In the genomic region with DNA sequence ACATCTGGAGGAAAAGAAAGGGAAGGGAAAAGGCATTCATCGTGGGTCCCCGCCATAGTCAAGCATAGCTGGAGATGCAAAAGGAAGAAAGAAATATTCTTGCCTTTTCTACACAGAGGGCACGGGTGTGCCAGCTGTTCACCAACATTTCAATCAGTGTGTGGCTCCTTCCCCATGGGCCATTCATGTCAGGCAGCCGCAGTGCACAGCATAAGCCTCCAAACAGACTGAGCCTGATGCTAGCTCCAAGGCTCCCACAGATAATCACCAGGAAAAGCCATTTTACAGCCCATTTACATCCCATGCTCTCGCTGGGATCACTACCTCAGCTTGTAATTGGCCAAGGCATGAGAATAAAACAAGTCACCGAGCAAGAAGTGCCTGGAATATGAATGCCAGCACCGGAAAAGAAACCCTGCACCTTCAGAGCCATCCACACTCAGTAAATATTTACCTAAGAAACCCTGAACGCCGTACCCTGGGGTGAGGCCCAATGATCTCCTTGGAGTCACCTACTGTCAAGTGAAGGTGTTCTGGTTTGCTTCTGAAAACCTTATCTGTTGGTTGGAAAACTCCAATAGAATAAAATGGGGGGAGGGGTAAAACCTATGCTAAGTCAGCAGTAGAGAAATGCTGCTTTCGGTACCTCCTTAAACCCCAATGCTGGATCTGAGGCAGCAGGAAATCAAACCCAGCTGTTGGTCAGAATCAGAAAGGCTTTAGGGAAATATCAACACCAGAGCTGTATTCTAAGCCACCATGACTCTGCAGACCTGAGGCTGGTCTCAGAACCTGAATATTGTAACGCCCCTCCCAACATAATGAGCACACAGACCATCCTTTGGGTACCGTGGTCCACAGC, we compare ENCODE assay signal across 21 mouse cellular contexts.
DNase-seq lines count a peak whose midpoint lies in the region; ATAC-seq and TF ChIP-seq lines count a peak whose summit lies in the region.
"Had no signal": no experiment of that assay in that cellular context is flagged by ENCODE, and none has a peak within 500 bp of the region (broad histone marks: within the 10 kb centered on the region; RNA-seq: fewer than 3 reads in every experiment).

No protein-coding gene starts in this region.

- H3K4me1 ChIP-seq in hindbrain, postnatal 0 days (ENCODE audit: insufficient read depth, low read length), result no peaks in the 10 kb centered on the region
- 0 out of 2 replicates have a peak, but pooled peaks cover 3% of the 10 kb centered on the region for H3K4me1 ChIP-seq in hindbrain, embryonic 11.5 days (replicated peaks; ENCODE audit: control insufficient read depth, insufficient read depth, low read length)
- peaks cover 15% of the 10 kb centered on the region; the same call in 1 of the 2 replicates for H3K4me1 ChIP-seq in embryonic facial prominence, embryonic 12.5 days
- H3K4me1 ChIP-seq in intestine, embryonic 15.5 days (replicated peaks), result no peaks in the 10 kb centered on the region
- peaks cover 7% of the 10 kb centered on the region; the same call in 1 of the 2 replicates for H3K4me1 ChIP-seq in neural tube, embryonic 14.5 days (ENCODE audit: control insufficient read depth, insufficient read depth, low read length)

- TF ChIP-seq CTCF in hindbrain, postnatal 0 days (IDR thresholded peaks at IDR 0.05; ENCODE audit: low read depth), result no peak

- H3K4me3 ChIP-seq in hindbrain, postnatal 0 days (ENCODE audit: low read length), result no peak overlapping the region
- H3K4me3 ChIP-seq in hindbrain, embryonic 11.5 days (ENCODE audit: low read depth, low read length), result no peak overlapping the region
- no peak overlapping the region for H3K4me3 ChIP-seq in embryonic facial prominence, embryonic 12.5 days
- no peak overlapping the region for H3K4me3 ChIP-seq in intestine, embryonic 15.5 days (replicated peaks)
- H3K4me3 ChIP-seq in neural tube, embryonic 14.5 days (ENCODE audit: low read depth, low read length), result no peak overlapping the region
- H3K4me3 ChIP-seq: embryonic facial prominence, embryonic 15.5 days; forebrain, embryonic 12.5 days; heart, embryonic 13.5 days; left cerebral cortex, adult 2 months had no signal

- WGBS in hindbrain, postnatal 0 days, result 74% methylated on average over 12 of the region's 12 CpGs
- WGBS in hindbrain, embryonic 11.5 days, result 77% methylated on average over 12 of the region's 12 CpGs
- WGBS in embryonic facial prominence, embryonic 12.5 days, result 47% methylated on average over 12 of the region's 12 CpGs
- WGBS in intestine, embryonic 15.5 days, result 49% methylated on average over 12 of the region's 12 CpGs
- 52% methylated on average over 12 of the region's 12 CpGs for WGBS in neural tube, embryonic 14.5 days

- H3K9ac ChIP-seq in hindbrain, postnatal 0 days (replicated peaks; ENCODE audit: low read length), result no peak overlapping the region
- no peak overlapping the region for H3K9ac ChIP-seq in hindbrain, embryonic 11.5 days (ENCODE audit: low read depth, low read length)
- H3K9ac ChIP-seq in embryonic facial prominence, embryonic 12.5 days, result no peak overlapping the region
- H3K9ac ChIP-seq in intestine, embryonic 15.5 days, result no peak overlapping the region
- H3K9ac ChIP-seq in neural tube, embryonic 14.5 days (replicated peaks; ENCODE audit: low read depth, low read length), result no peak overlapping the region
- H3K9ac ChIP-seq: embryonic facial prominence, embryonic 15.5 days; forebrain, embryonic 12.5 days; heart, embryonic 13.5 days had no signal

- DNase-seq in hindbrain, postnatal 0 days (ENCODE audit: low spot score), result peak; percentile 11
- DNase-seq in hindbrain, embryonic 11.5 days (ENCODE audit: low spot score), result no peak
- DNase-seq in lung, postnatal 14 days, result no peak
- no peak for DNase-seq in cerebellum, adult 8-10 months
- DNase-seq: adrenal gland, postnatal 36 days; cerebellum, adult 9-11 months; heart, postnatal 36 days; kidney, adult 8-10 months; kidney, postnatal 25 days; lung, adult 18-20 months; right cerebral cortex, postnatal 14 days had no signal

- no peaks in the 10 kb centered on the region for H3K27me3 ChIP-seq in hindbrain, postnatal 0 days (ENCODE audit: insufficient read depth, low read length)
- H3K27me3 ChIP-seq in hindbrain, embryonic 11.5 days (ENCODE audit: control insufficient read depth, insufficient read depth, low read length), result no peaks in the 10 kb centered on the region
- H3K27me3 ChIP-seq in embryonic facial prominence, embryonic 12.5 days, result no peaks in the 10 kb centered on the region
- no peaks in the 10 kb centered on the region for H3K27me3 ChIP-seq in intestine, embryonic 15.5 days (replicated peaks)
- H3K27me3 ChIP-seq in neural tube, embryonic 14.5 days (ENCODE audit: control insufficient read depth, insufficient read depth, low read length), result no peaks in the 10 kb centered on the region
- H3K27me3 ChIP-seq: embryonic facial prominence, embryonic 15.5 days; forebrain, embryonic 12.5 days; heart, embryonic 13.5 days had no signal

- H3K36me3 ChIP-seq in hindbrain, postnatal 0 days (ENCODE audit: insufficient read depth, low read length), result peaks cover 20% of the 10 kb centered on the region
- no peaks in the 10 kb centered on the region for H3K36me3 ChIP-seq in hindbrain, embryonic 11.5 days (ENCODE audit: control insufficient read depth, insufficient read depth, low read length)
- H3K36me3 ChIP-seq in embryonic facial prominence, embryonic 12.5 days, result no peaks in the 10 kb centered on the region
- no peaks in the 10 kb centered on the region for H3K36me3 ChIP-seq in intestine, embryonic 15.5 days
- H3K36me3 ChIP-seq in neural tube, embryonic 14.5 days (ENCODE audit: control insufficient read depth, insufficient read depth, low read length), result 0 out of 2 replicates have a peak, but pooled peaks cover 3% of the 10 kb centered on the region
- H3K36me3 ChIP-seq: embryonic facial prominence, embryonic 15.5 days had no signal

- H3K27ac ChIP-seq in hindbrain, postnatal 0 days, result no peak overlapping the region
- no peak overlapping the region for H3K27ac ChIP-seq in hindbrain, embryonic 11.5 days (ENCODE audit: low read depth, low read length)
- 0 out of 2 replicates have a peak overlapping the region, but pooled peaks have one; percentile 32 for H3K27ac ChIP-seq in embryonic facial prominence, embryonic 12.5 days
- no peak overlapping the region for H3K27ac ChIP-seq in intestine, embryonic 15.5 days
- 0 out of 2 replicates have a peak overlapping the region, but pooled peaks have one; percentile 24 for H3K27ac ChIP-seq in neural tube, embryonic 14.5 days (ENCODE audit: low read depth, low read length)
- H3K27ac ChIP-seq: embryonic facial prominence, embryonic 15.5 days; forebrain, embryonic 12.5 days; heart, embryonic 13.5 days; left cerebral cortex, adult 2 months; macrophage; stomach, postnatal 0 days had no signal

- H3K9me3 ChIP-seq in hindbrain, postnatal 0 days (ENCODE audit: low read length), result no peaks in the 10 kb centered on the region
- H3K9me3 ChIP-seq in hindbrain, embryonic 11.5 days (ENCODE audit: control insufficient read depth, low read length), result no peaks in the 10 kb centered on the region
- no peaks in the 10 kb centered on the region for H3K9me3 ChIP-seq in embryonic facial prominence, embryonic 12.5 days
- no peaks in the 10 kb centered on the region for H3K9me3 ChIP-seq in intestine, embryonic 15.5 days
- no peaks in the 10 kb centered on the region for H3K9me3 ChIP-seq in neural tube, embryonic 14.5 days (ENCODE audit: control insufficient read depth, low read length)
- H3K9me3 ChIP-seq: embryonic facial prominence, embryonic 15.5 days; forebrain, embryonic 12.5 days; heart, embryonic 13.5 days had no signal

- H3K4me2 ChIP-seq in hindbrain, postnatal 0 days (ENCODE audit: low read depth, low read length), result no peak overlapping the region
- H3K4me2 ChIP-seq in hindbrain, embryonic 11.5 days (replicated peaks; ENCODE audit: low read depth, low read length), result no peak overlapping the region
- no peak overlapping the region for H3K4me2 ChIP-seq in embryonic facial prominence, embryonic 12.5 days (replicated peaks)
- H3K4me2 ChIP-seq in intestine, embryonic 15.5 days (replicated peaks), result no peak overlapping the region
- H3K4me2 ChIP-seq in neural tube, embryonic 14.5 days (ENCODE audit: low read depth, low read length), result no peak overlapping the region
- H3K4me2 ChIP-seq: embryonic facial prominence, embryonic 15.5 days; forebrain, embryonic 12.5 days; heart, embryonic 13.5 days; midbrain, embryonic 11.5 days had no signal

- no peak for ATAC-seq in hindbrain, postnatal 0 days
- ATAC-seq in hindbrain, embryonic 11.5 days (ENCODE audit: low FRiP score), result no peak
- ATAC-seq in embryonic facial prominence, embryonic 12.5 days (ENCODE audit: insufficient number of reproducible peaks, insufficient read depth, low FRiP score, low TSS enrichment), result 0 out of 2 replicates have a peak, but pooled peaks have one; percentile 41
- ATAC-seq in intestine, embryonic 15.5 days, result peak; percentile 36; the same call in 1 of the 2 replicates
- peak; percentile 85 for ATAC-seq in neural tube, embryonic 14.5 days (ENCODE audit: low read depth)

Comparison
In these comparisons a context has a peak if more than half of its experiments do, and no peak if none do; other contexts are left out.
1. ATAC-seq: peak in embryonic facial prominence, embryonic 12.5 days (single experiment), intestine, embryonic 15.5 days (single experiment) and neural tube, embryonic 14.5 days (single experiment); none in hindbrain, postnatal 0 days (single experiment) and hindbrain, embryonic 11.5 days (single experiment).
2. H3K27ac ChIP-seq: peak in embryonic facial prominence, embryonic 12.5 days (single experiment) and neural tube, embryonic 14.5 days (single experiment); none in hindbrain, postnatal 0 days (single experiment), hindbrain, embryonic 11.5 days (single experiment) and intestine, embryonic 15.5 days (single experiment).